Mouse (Mus musculus): ENCODE data around the gene Asb6. TPM values are rescaled to one million over a fixed set of nuclear protein-coding genes. Genes with fewer than 3 reads are reported as not detected.

Gene Asb6
- polyA plus RNA-seq, 1 experiment from 2014 or later: 42.5 TPM

Other genes starting within 250 kb of the Asb6 start
- 0.57 and 0.71 TPM in 2 replicates for gene Cstad, start 235.3 kb downstream of the Asb6 start, polyA plus RNA-seq (2014; fragmentation: Nextera tagmentation; extraction: Ambion mirVana)
- gene 1700001O22Rik, start 26.7 kb downstream of the Asb6 start, polyA plus RNA-seq (2014; fragmentation: Nextera tagmentation; extraction: Ambion mirVana): 4.2 and 4.6 TPM in 2 replicates
- gene Ntmt1, start 22.5 kb downstream of the Asb6 start, polyA plus RNA-seq (2014; fragmentation: Nextera tagmentation; extraction: Ambion mirVana): 102 and 118 TPM in 2 replicates
- gene Prrx2, start 4.6 kb upstream of the Asb6 start, polyA plus RNA-seq (2014; fragmentation: Nextera tagmentation; extraction: Ambion mirVana): 30.8 and 33.6 TPM in 2 replicates
- gene Ptges, start 99.5 kb upstream of the Asb6 start, polyA plus RNA-seq (2014; fragmentation: Nextera tagmentation; extraction: Ambion mirVana): 4.2 and 5.5 TPM in 2 replicates
- gene Tor1b, start 122.6 kb upstream of the Asb6 start, polyA plus RNA-seq (2014; fragmentation: Nextera tagmentation; extraction: Ambion mirVana): 24.9 and 25.7 TPM in 2 replicates
- gene Tor1a, start 137.6 kb upstream of the Asb6 start, polyA plus RNA-seq (2014; fragmentation: Nextera tagmentation; extraction: Ambion mirVana): 85.1 and 95.9 TPM in 2 replicates
- gene BC005624, start 151.9 kb upstream of the Asb6 start, polyA plus RNA-seq (2014; fragmentation: Nextera tagmentation; extraction: Ambion mirVana): 59.7 and 63.6 TPM in 2 replicates
- gene Usp20, start 151.9 kb upstream of the Asb6 start, polyA plus RNA-seq (2014; fragmentation: Nextera tagmentation; extraction: Ambion mirVana): 17.7 and 21.3 TPM in 2 replicates